Mouse (Mus musculus): Measurements from ENCODE around the gene Sumo2. TPM values are rescaled to one million over a fixed set of nuclear protein-coding genes. Genes with fewer than 3 reads are reported as not detected.

The Sumo2 gene
- 478 TPM in 1 of 2 replicates, not detected in the other for polyA plus RNA-seq (2012; ENCODE audit: insufficient read depth, insufficient read length, low replicate concordance, missing spikeins)

GRCm38 (mm10) chr11:115536038-115536681 is at the start of gene Sumo2:
Gene Sumo2, minus strand, starts transcription at chr11:115536276.
- 1% methylated on average over 70 of the region's 70 CpGs for WGBS
- Histone ChIP-seq H3K4me3 (ENCODE audit: insufficient read depth, low read depth, low read length) (peak within 1 kb of the TSS; percentile 75), H3K4me1 (ENCODE audit: control insufficient read depth, insufficient read depth, low read length) (peaks cover 5% of the 10 kb centered on the region), H3K27ac (ENCODE audit: insufficient read depth, low read depth, low read length) (peak within 1 kb of the TSS; percentile 97)
- TF ChIP-seq CTCF (IDR thresholded peaks at IDR 0.05; ENCODE audit: insufficient read depth, low read depth, low read length) (no peak), POLR2A (IDR thresholded peaks at IDR 0.05; ENCODE audit: insufficient read depth, low read depth, low read length) (peak; percentile 66)

- 93% methylated on average over 7 of the region's 7 CpGs for WGBS
- TF ChIP-seq CTCF (IDR thresholded peaks at IDR 0.05; ENCODE audit: insufficient read depth, low read depth, low read length) (no peak), POLR2A (IDR thresholded peaks at IDR 0.05; ENCODE audit: insufficient read depth, low read depth, low read length) (no peak)
- H3K4me3 ChIP-seq (ENCODE audit: insufficient read depth, low read depth, low read length), result no peak overlapping the region
Observed at GRCm38 (mm10) chr11:115585573-115586100, 49.6 kb upstream of the Sumo2 start.

GRCm38 (mm10) chr11:115584376-115585073 is 48.4 kb upstream of the Sumo2 start:
- TF ChIP-seq CTCF (IDR thresholded peaks at IDR 0.05; ENCODE audit: insufficient read depth, low read depth, low read length), result no peak
- Histone ChIP-seq H3K4me3 (ENCODE audit: insufficient read depth, low read depth, low read length) (no peak overlapping the region), H3K4me1 (ENCODE audit: control insufficient read depth, insufficient read depth, low read length) (peaks cover 4% of the 10 kb centered on the region; the same call in 1 of the 2 replicates), H3K27ac (ENCODE audit: insufficient read depth, low read depth, low read length) (no peak overlapping the region)
- whole genome bisulfite sequencing, result 80% methylated on average over 10 of the region's 10 CpGs

More at GRCm38 (mm10) chr11:115585573-115586100, 49.6 kb upstream of the Sumo2 start:
- H3K27ac ChIP-seq (ENCODE audit: insufficient read depth, low read depth, low read length), result no peak overlapping the region
- peaks cover 4% of the 10 kb centered on the region; the same call in 1 of the 2 replicates for H3K4me1 ChIP-seq (ENCODE audit: control insufficient read depth, insufficient read depth, low read length)

- no peak overlapping the region for H3K27ac ChIP-seq (ENCODE audit: insufficient read depth, low read depth, low read length)
- 75% methylated on average over 10 of the region's 10 CpGs for WGBS
Observed at GRCm38 (mm10) chr11:115582913-115583606, 47.0 kb upstream of the Sumo2 start.

GRCm38 (mm10) chr11:115579080-115579479 is 43.0 kb upstream of the Sumo2 start:
- no peaks in the 10 kb centered on the region for H3K4me1 ChIP-seq (ENCODE audit: control insufficient read depth, insufficient read depth, low read length)
- TF ChIP-seq CTCF (IDR thresholded peaks at IDR 0.05; ENCODE audit: insufficient read depth, low read depth, low read length) (no peak), POLR2A (IDR thresholded peaks at IDR 0.05; ENCODE audit: insufficient read depth, low read depth, low read length) (no peak)
- H3K4me3 ChIP-seq (ENCODE audit: insufficient read depth, low read depth, low read length), result no peak overlapping the region
- no peak overlapping the region for H3K27ac ChIP-seq (ENCODE audit: insufficient read depth, low read depth, low read length)

More at GRCm38 (mm10) chr11:115582913-115583606, 47.0 kb upstream of the Sumo2 start:
- no peak for TF ChIP-seq CTCF (IDR thresholded peaks at IDR 0.05; ENCODE audit: insufficient read depth, low read depth, low read length)
- no peak for TF ChIP-seq POLR2A (IDR thresholded peaks at IDR 0.05; ENCODE audit: insufficient read depth, low read depth, low read length)
- no peak overlapping the region for H3K4me3 ChIP-seq (ENCODE audit: insufficient read depth, low read depth, low read length)
- H3K4me1 ChIP-seq (ENCODE audit: control insufficient read depth, insufficient read depth, low read length), result peaks cover 2% of the 10 kb centered on the region; the same call in 1 of the 2 replicates

- no peak for TF ChIP-seq POLR2A (IDR thresholded peaks at IDR 0.05; ENCODE audit: insufficient read depth, low read depth, low read length)
- TF ChIP-seq CTCF (IDR thresholded peaks at IDR 0.05; ENCODE audit: insufficient read depth, low read depth, low read length), result no peak
- H3K27ac ChIP-seq (ENCODE audit: insufficient read depth, low read depth, low read length), result no peak overlapping the region
- no peaks in the 10 kb centered on the region; the same call in 1 of the 2 replicates for H3K4me1 ChIP-seq (ENCODE audit: control insufficient read depth, insufficient read depth, low read length)
- WGBS, result 14% methylated on average over 7 of the region's 7 CpGs
- H3K4me3 ChIP-seq (ENCODE audit: insufficient read depth, low read depth, low read length), result peak overlapping the region; percentile 82
Observed at GRCm38 (mm10) chr11:115564961-115565360, 28.9 kb upstream of the Sumo2 start.

GRCm38 (mm10) chr11:115564064-115564809 is 28.2 kb upstream of the Sumo2 start, which contains the start of gene Nup85:
Gene Nup85, plus strand, starts transcription at chr11:115564434.
- Histone ChIP-seq H3K4me1 (ENCODE audit: control insufficient read depth, insufficient read depth, low read length) (no peaks in the 10 kb centered on the region; the same call in 1 of the 2 replicates), H3K27ac (ENCODE audit: insufficient read depth, low read depth, low read length) (peak within 1 kb of the TSS; percentile 95), H3K4me3 (ENCODE audit: insufficient read depth, low read depth, low read length) (peak within 1 kb of the TSS; percentile 82)
- TF ChIP-seq CTCF (IDR thresholded peaks at IDR 0.05; ENCODE audit: insufficient read depth, low read depth, low read length) (no peak), POLR2A (IDR thresholded peaks at IDR 0.05; ENCODE audit: insufficient read depth, low read depth, low read length) (peak; percentile 75)
- under 1% methylated on average over 42 of the region's 42 CpGs for WGBS

GRCm38 (mm10) chr11:115563406-115563805 is 27.3 kb upstream of the Sumo2 start:
- Histone ChIP-seq H3K4me3 (ENCODE audit: insufficient read depth, low read depth, low read length) (no peak overlapping the region), H3K27ac (ENCODE audit: insufficient read depth, low read depth, low read length) (no peak overlapping the region), H3K4me1 (ENCODE audit: control insufficient read depth, insufficient read depth, low read length) (no peaks in the 10 kb centered on the region; the same call in 1 of the 2 replicates)
- no peak for TF ChIP-seq CTCF (IDR thresholded peaks at IDR 0.05; ENCODE audit: insufficient read depth, low read depth, low read length)
- no peak for TF ChIP-seq POLR2A (IDR thresholded peaks at IDR 0.05; ENCODE audit: insufficient read depth, low read depth, low read length)
- WGBS, result 42% methylated on average over 4 of the region's 4 CpGs

Measured in olfactory bulb, adult 2 months (tissue).